Mouse (Mus musculus) ES-E14 (cell line): ENCODE measurements around the gene Impdh1. TPM values are rescaled to one million over a fixed set of nuclear protein-coding genes. Genes with fewer than 3 reads are reported as not detected.

Experiments
- DNase-seq: peaks from one replicate; pipeline ENCODE4 v3.0.0-alpha.2; 2013; ENCODE audit warnings: low read depth, low spot score
- H3K27ac ChIP-seq: 2 replicates; pipeline ENCODE4 v1.5.1; 2012; ENCODE audit warnings: low read depth, mild to moderate bottlenecking, low read length, moderate library complexity, mixed read lengths; ENCODE audit not compliant: poor library complexity, insufficient read depth, severe bottlenecking
- H3K36me3 ChIP-seq: 2 replicates; pipeline ENCODE4 v1.6.1; 2012; ENCODE audit warnings: mild to moderate bottlenecking, low read length, moderate library complexity, mixed read lengths; ENCODE audit not compliant: control insufficient read depth, poor library complexity, insufficient read depth, severe bottlenecking
- H3K4me1 ChIP-seq, 2 experiments: fragments of 150-350 bp in 1 of 2; sonication (generic) in 1 of 2; 2 replicates each; pipeline ENCODE4 v1.6.1; 2012; ENCODE audit warnings: low read length in 2 of 2, mild to moderate bottlenecking in 1 of 2, mixed read lengths in 1 of 2; ENCODE audit not compliant: control insufficient read depth in 2 of 2, insufficient read depth in 2 of 2, poor library complexity in 1 of 2
- H3K4me3 ChIP-seq, 2 experiments: fragments of 150-350 bp in 1 of 2; sonication (generic) in 1 of 2; 2 replicates each; pipeline ENCODE4 v1.5.1; 2012; ENCODE audit warnings: low read length in 2 of 2, low read depth in 1 of 2, mild to moderate bottlenecking in 1 of 2, mixed read lengths in 1 of 2; ENCODE audit not compliant: insufficient read depth in 1 of 2, poor library complexity in 1 of 2, severe bottlenecking in 1 of 2
- H3K9ac ChIP-seq: 2 replicates; pipeline ENCODE4 v1.6.1; 2012; ENCODE audit warnings: low read depth, mild to moderate bottlenecking, low read length, mixed read lengths; ENCODE audit not compliant: poor library complexity, insufficient read depth, severe bottlenecking
- H3K9me3 ChIP-seq: fragments of 150-350 bp; sonication (generic); 2 replicates; pipeline ENCODE4 v1.6.1; 2012; ENCODE audit warnings: low read depth, mild to moderate bottlenecking, low read length; ENCODE audit not compliant: control insufficient read depth, insufficient read depth
- CHD2 ChIP-seq: IDR thresholded peaks from 2 replicates; pipeline ENCODE4 v1.6.1; 2014; ENCODE audit warnings: mild to moderate bottlenecking, low read depth, low read length, inconsistent platforms
- HCFC1 ChIP-seq: IDR thresholded peaks from 2 replicates; pipeline ENCODE4 v1.6.1; 2012; ENCODE audit warnings: low read length, inconsistent platforms, borderline replicate concordance; ENCODE audit not compliant: insufficient read depth
- MAFK ChIP-seq: IDR thresholded peaks from 2 replicates; pipeline ENCODE4 v1.6.1; 2014; ENCODE audit warnings: mild to moderate bottlenecking, low read depth, low read length, inconsistent platforms; ENCODE audit not compliant: insufficient read depth
- ZC3H11A ChIP-seq: IDR thresholded peaks from 2 replicates; pipeline ENCODE4 v1.6.1; 2012; ENCODE audit warnings: low read depth, mild to moderate bottlenecking, inconsistent platforms, low read length, borderline replicate concordance
- ZNF384 ChIP-seq: IDR thresholded peaks from 2 replicates; pipeline ENCODE4 v1.6.1; 2012; ENCODE audit warnings: low read depth, low read length, inconsistent platforms
- in situ Hi-C, 2 experiments: fragments of 600-800 bp; cut with MboI; formaldehyde crosslinking; loops; one replicate each; pipeline ENCODE4 v1.15.1; 2025; ENCODE audit warnings: low sequenced_read_pairs in 2 of 2, inconsistent platforms in 1 of 2; ENCODE audit not compliant: unreplicated experiment in 2 of 2
- total RNA-seq: library from RNA; depleted of rRNA; stranded (reverse); fragments of 300-350 nt; gene quantifications from 2 replicates; pipeline ENCODE4 v1.2.3, GENCODE M21; 2012

The Impdh1 gene
- total RNA-seq, 1 experiment: 29.7 TPM

GRCm38 (mm10) chr6:29203096-29203495, 13.1 kb downstream of the Impdh1 start:
- Histone ChIP-seq H3K27ac (no peak overlapping the region), H3K4me3 (no peak overlapping the region), H3K4me1 (peaks cover 4 to 6% of the 10 kb centered on the region in 2 experiments; a peak in 1 of 4 replicates), H3K36me3 (peaks cover 43% of the 10 kb centered on the region), H3K9me3 (no peaks in the 10 kb centered on the region), H3K9ac (no peak overlapping the region)
- TF ChIP-seq HCFC1 (no peak), ZC3H11A (no peak)
- no peak for DNase-seq
- in situ Hi-C loops: no loop called here

GRCm38 (mm10) chr6:29201988-29202387, 14.2 kb downstream of the Impdh1 start:
- no peaks in the 10 kb centered on the region for H3K9me3 ChIP-seq
- TF ChIP-seq HCFC1: no peak
- no peak for TF ChIP-seq MAFK
- no peak overlapping the region for H3K27ac ChIP-seq
- H3K4me3 ChIP-seq: no peak overlapping the region
- peaks cover 42% of the 10 kb centered on the region for H3K36me3 ChIP-seq
- in situ Hi-C loops: no loop called here
- DNase-seq: no peak
- H3K4me1 ChIP-seq: peaks cover 4 to 6% of the 10 kb centered on the region in 2 experiments; a peak in 1 of 4 replicates
- H3K9ac ChIP-seq: no peak overlapping the region

DNA sequence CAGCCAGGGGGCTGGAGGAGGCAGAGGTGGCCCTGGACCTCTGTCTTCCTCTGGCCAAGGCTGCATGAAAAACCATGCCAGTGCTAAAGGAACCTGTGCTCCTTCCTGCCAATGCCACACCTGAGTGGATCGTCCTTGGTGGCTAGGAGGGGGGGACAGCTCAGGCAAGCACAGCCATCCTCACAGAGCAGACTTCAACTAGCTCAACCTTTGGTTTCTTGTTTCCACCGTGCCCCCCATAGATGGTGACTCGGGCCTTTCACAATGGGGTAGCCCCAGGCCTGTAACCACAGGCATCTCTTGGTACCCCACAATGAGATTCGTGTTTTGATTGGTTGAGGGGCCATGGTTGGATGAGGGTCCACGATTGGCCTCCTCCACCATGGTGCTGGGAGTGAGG, 14.8 kb downstream of the Impdh1 start:
- H3K36me3 ChIP-seq: peaks cover 39% of the 10 kb centered on the region

DNA sequence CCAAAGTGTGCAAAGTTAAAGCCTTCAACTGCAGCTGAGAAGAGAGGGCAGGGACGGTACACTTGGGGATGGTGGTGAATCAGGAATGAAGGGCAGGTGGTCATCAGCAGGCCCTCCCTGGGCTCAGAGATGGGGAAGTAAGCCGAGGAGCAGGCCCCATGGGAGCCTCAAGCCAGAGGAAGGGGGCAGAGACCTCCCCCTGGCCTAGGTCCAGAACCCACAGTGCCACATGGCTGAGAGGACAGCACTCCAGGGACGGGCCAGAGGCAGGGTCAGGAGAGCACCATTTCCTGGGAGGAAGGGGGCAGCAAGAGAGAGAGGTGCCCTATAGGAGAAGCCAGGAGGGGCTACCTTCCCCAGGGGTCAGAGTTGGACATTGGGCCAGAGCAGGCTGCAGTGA, 15.7 kb downstream of the Impdh1 start:
- H3K9ac ChIP-seq: no peak overlapping the region
- H3K27ac ChIP-seq: no peak overlapping the region
- H3K4me3 ChIP-seq: no peak overlapping the region
- peaks cover 33% of the 10 kb centered on the region for H3K36me3 ChIP-seq
- no peak for DNase-seq
- peaks cover 4 to 6% of the 10 kb centered on the region in 2 experiments; a peak in 1 of 4 replicates for H3K4me1 ChIP-seq
- TF ChIP-seq CHD2 (no peak), HCFC1 (no peak), ZC3H11A (no peak), MAFK (no peak)
- in situ Hi-C loops: no loop called here
- H3K9me3 ChIP-seq: no peaks in the 10 kb centered on the region

More for the DNA sequence above, 14.8 kb downstream of the Impdh1 start:
- in situ Hi-C loops: no loop called here
- TF ChIP-seq ZC3H11A (no peak), CHD2 (no peak), ZNF384 (no peak), MAFK (no peak)
- DNase-seq: no peak
- peaks cover 4 to 6% of the 10 kb centered on the region in 2 experiments; a peak in 1 of 4 replicates for H3K4me1 ChIP-seq
- H3K27ac ChIP-seq: no peak overlapping the region
- no peaks in the 10 kb centered on the region for H3K9me3 ChIP-seq
- no peak overlapping the region for H3K9ac ChIP-seq
- H3K4me3 ChIP-seq: no peak overlapping the region

DNA sequence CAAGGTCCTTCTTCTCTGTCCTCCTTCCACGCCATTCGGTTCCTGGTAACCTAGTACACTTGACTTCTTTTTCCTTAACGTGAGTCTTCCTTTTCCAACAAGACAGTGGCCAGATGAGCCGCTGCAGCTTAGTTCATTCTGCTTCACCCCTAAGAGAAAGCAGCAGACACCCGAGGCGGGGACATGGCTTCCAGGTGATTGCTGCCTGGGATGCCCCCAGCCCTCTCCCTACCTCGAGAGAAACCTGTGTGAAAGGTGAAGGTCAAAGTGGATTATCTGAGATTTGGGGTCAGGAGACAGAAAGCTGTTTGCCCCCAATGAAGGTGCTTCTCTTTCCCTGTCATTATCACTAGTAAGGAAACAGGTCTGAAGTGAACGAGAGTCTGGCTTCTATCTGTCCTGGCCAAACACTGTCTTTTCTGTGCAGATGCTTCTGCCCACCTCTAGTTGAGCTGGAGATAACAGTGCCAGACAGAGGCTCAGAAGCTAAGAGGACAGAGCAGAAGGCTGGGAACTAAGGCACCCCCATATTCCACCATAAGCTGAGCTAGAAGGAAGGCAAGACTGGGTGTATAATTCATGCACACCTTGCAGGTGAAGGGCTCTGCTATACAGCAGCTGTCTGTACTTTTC, 16.8 kb downstream of the Impdh1 start:
- Histone ChIP-seq H3K9me3 (no peaks in the 10 kb centered on the region), H3K27ac (no peak overlapping the region), H3K4me3 (no peak overlapping the region; a peak in 2 of 4 replicates), H3K4me1 (peaks cover 0 to 4% of the 10 kb centered on the region in 2 experiments; a peak in 2 of 4 replicates), H3K36me3 (peaks cover 28% of the 10 kb centered on the region), H3K9ac (no peak overlapping the region)
- in situ Hi-C loops: no loop called here
- TF ChIP-seq HCFC1: no peak
- no peak for TF ChIP-seq MAFK
- TF ChIP-seq ZNF384: no peak
- no peak for TF ChIP-seq CHD2
- TF ChIP-seq ZC3H11A: no peak
- DNase-seq: no peak
